Mouse (Mus musculus): ENCODE results near the gene Gm11634.

DNA sequence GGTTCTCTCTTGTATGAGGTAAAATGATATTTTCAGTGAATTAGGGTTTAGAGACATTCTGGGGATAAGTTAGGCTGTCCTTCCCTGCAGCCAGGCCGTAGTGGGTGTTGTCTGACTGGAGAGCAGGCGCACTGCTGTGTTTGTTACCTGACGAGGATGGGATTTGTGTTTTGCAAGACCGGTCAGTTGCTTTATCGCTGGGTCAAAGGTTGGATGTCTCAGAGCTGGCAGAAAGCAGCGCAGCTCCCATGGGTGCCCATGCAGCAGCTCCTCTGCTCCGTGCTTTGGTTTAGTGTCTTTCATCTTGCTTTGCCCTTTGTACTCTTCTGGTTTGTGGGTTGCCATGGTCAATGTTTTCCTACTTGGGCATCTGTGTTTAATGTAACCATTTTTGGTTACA is 42.5 kb downstream of the Gm11634 start:
- TF ChIP-seq E2F4 (IDR thresholded peaks at IDR 0.05; ENCODE audit: insufficient replicate concordance, low read depth, low read length) = no peak
- no peak for TF ChIP-seq EP300 (IDR thresholded peaks at IDR 0.05; ENCODE audit: low read length)
- no peak for TF ChIP-seq CTCF (conservative IDR thresholded peaks at IDR 0.05 in 1 of 2, IDR thresholded peaks at IDR 0.05 in 1 of 2; ENCODE audit: low read depth in 2 of 2, low read length in 2 of 2)
- TF ChIP-seq POLR2A (IDR thresholded peaks at IDR 0.05; ENCODE audit: low read depth, low read length) = no peak
- TF ChIP-seq CHD1 (IDR thresholded peaks at IDR 0.05; ENCODE audit: low read depth, low read length) = no peak
- TF ChIP-seq JUND (conservative IDR thresholded peaks at IDR 0.05; ENCODE audit: low read depth, low read length) = no peak
- no peak for TF ChIP-seq ETS1 (conservative IDR thresholded peaks at IDR 0.05; ENCODE audit: low read depth, low read length)
- TF ChIP-seq USF1 (IDR thresholded peaks at IDR 0.05; ENCODE audit: low read depth, low read length) = no peak
- no peak for TF ChIP-seq ELF1 (IDR thresholded peaks at IDR 0.05; ENCODE audit: low read depth, low read length)
